Mouse (Mus musculus) heart, embryonic 10.5 days (tissue): ENCODE data around the gene Opn1sw. TPM values are rescaled to one million over a fixed set of nuclear protein-coding genes. Genes with fewer than 3 reads are reported as not detected.
A peak's percentile ranks its signal among the peaks of the same experiment; 100 is the strongest.
"Not testable (repeated sequence)": the region's sequence is repeated elsewhere in the genome, so short reads cannot be mapped to it uniquely, and the experiment has no call there.

ENCODE experiments used
- DNase-seq: peaks from one replicate; pipeline ENCODE4 v3.0.0-alpha.2; 2017; ENCODE audit warnings: low spot score
- H3K27ac ChIP-seq: fragments of 300-500 bp; sonication (generic); 2 replicates; pipeline ENCODE4 v1.5.1; 2016; ENCODE audit warnings: mild to moderate bottlenecking
- H3K27me3 ChIP-seq: fragments of 300-500 bp; sonication (generic); 2 replicates; pipeline ENCODE4 v1.6.1; 2016; ENCODE audit warnings: mild to moderate bottlenecking; ENCODE audit not compliant: poor library complexity, insufficient read depth, severe bottlenecking
- H3K36me3 ChIP-seq: fragments of 300-500 bp; sonication (generic); 2 replicates; pipeline ENCODE4 v1.6.1; 2016; ENCODE audit warnings: mild to moderate bottlenecking, moderate library complexity
- H3K4me1 ChIP-seq: fragments of 300-500 bp; sonication (generic); 2 replicates; pipeline ENCODE4 v1.6.1; 2016; ENCODE audit warnings: mild to moderate bottlenecking
- H3K4me3 ChIP-seq: fragments of 300-500 bp; sonication (generic); 2 replicates; pipeline ENCODE4 v1.5.1; 2016; ENCODE audit warnings: mild to moderate bottlenecking, moderate library complexity
- H3K9me3 ChIP-seq: fragments of 300-500 bp; sonication (generic); 2 replicates; pipeline ENCODE4 v1.6.1; 2016; ENCODE audit warnings: mild to moderate bottlenecking, moderate library complexity
- WGBS: fragments of 180-500 bp; shearing (Covaris S2); methylation state at CpG from one replicate; pipeline ENCODE4 v1.1.7; 2016; 5-methylcytosine and 5-hydroxymethylcytosine counted together
- microRNA-seq: library from miRNA; unstranded; fragments of <30 nt; microRNA quantifications from one replicate; pipeline ENCODE4, GENCODE M21; 2017
- polyA plus RNA-seq: library from polyadenylated mRNA; unstranded; fragments of >200 nt; fragmentation: Nextera tagmentation; extraction: Ambion mirVana; gene quantifications from 2 replicates; pipeline ENCODE4 v1.2.1, GENCODE M21; 2016

Opn1sw gene
- polyA plus RNA-seq, 1 experiment from 2014 or later = 0.11 TPM

GRCm38 (mm10) chr6:29352816-29353215, 35.5 kb downstream of the Opn1sw start:
- Histone ChIP-seq H3K36me3 (peaks cover 16% of the 10 kb centered on the region), H3K4me3 (peak overlapping the region; percentile 31), H3K27ac (peak overlapping the region; percentile 59; the same call in 1 of the 2 replicates), H3K27me3 (no peaks in the 10 kb centered on the region), H3K4me1 (peaks cover 43% of the 10 kb centered on the region), H3K9me3 (no peaks in the 10 kb centered on the region)
- no peak for DNase-seq
- 8% methylated on average over 5 of the region's 5 CpGs for WGBS

DNA sequence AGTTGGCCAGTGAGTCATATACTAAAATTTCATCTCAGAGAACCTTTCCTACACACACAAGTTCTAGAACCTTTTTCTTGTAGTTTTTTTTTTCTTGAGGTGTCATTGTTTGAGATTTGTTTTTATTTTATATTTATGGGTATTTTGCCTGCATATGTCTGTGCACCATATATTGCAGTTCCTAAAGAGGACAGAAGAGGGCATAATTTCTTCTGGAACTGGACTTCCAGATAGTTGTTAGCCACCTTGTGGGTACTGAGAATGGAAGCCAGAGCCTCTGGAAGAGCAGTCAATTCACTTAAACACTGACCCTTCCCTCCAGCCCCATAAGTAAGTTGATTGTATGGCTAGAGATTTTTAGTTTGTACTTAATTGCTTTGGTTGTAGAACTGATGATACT, 36.7 kb downstream of the Opn1sw start:
- no peak for DNase-seq
- H3K4me3 ChIP-seq = no peak overlapping the region
- no peaks in the 10 kb centered on the region for H3K27me3 ChIP-seq
- peaks cover 4% of the 10 kb centered on the region for H3K36me3 ChIP-seq
- no peak overlapping the region for H3K27ac ChIP-seq
- no peaks in the 10 kb centered on the region for H3K9me3 ChIP-seq
- H3K4me1 ChIP-seq = peaks cover 43% of the 10 kb centered on the region

DNA sequence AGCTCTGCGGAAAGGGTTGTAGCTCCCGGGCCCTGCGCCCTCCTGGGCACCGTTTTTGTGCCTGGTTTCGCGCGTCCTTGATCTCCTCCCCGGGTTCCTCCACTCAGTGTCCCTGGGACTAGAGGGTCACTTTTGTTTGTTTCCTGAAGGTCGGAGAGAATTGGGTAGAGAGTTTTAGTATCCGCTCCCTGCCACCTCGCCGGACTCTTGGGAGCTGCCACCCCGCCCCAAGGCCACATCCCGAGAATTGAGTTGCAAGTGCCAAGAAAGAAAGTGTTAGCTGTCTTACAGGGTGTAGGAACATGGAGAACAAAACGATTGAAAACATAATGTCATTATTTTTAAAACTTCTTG, 39.9 kb downstream of the Opn1sw start:
- H3K9me3 ChIP-seq = no peaks in the 10 kb centered on the region
- WGBS = under 1% methylated on average over 15 of the region's 15 CpGs
- no peaks in the 10 kb centered on the region for H3K36me3 ChIP-seq
- DNase-seq = no peak
- H3K4me3 ChIP-seq = peak overlapping the region; percentile 85
- H3K4me1 ChIP-seq = peaks cover 30% of the 10 kb centered on the region
- no peaks in the 10 kb centered on the region for H3K27me3 ChIP-seq
- peak overlapping the region; percentile 94 for H3K27ac ChIP-seq

- H3K27ac ChIP-seq = peak within 1 kb of the TSS; percentile 94
- H3K27me3 ChIP-seq = no peaks in the 10 kb centered on the region
- peaks cover 24% of the 10 kb centered on the region for H3K4me1 ChIP-seq
- under 1% methylated on average over 55 of the region's 55 CpGs for WGBS
- peak; percentile 100 for DNase-seq
- no peaks in the 10 kb centered on the region for H3K36me3 ChIP-seq
- H3K9me3 ChIP-seq = no peaks in the 10 kb centered on the region
- peak within 1 kb of the TSS; percentile 85 for H3K4me3 ChIP-seq
These were observed 40.5 kb downstream of the Opn1sw start, which contains the start of gene Calu for GRCm38 (mm10) chr6:29347665-29348370. Gene Calu (plus strand): TSS chr6:29348069.

- Histone ChIP-seq H3K36me3 (no peaks in the 10 kb centered on the region), H3K9me3 (no peaks in the 10 kb centered on the region), H3K4me1 (peaks cover 18% of the 10 kb centered on the region), H3K27me3 (no peaks in the 10 kb centered on the region), H3K4me3 (peak overlapping the region; percentile 85), H3K27ac (peak overlapping the region; percentile 94)
- DNase-seq = no peak
- WGBS = 37% methylated on average over 7 of the region's 7 CpGs
These were observed 41.1 kb downstream of the Opn1sw start for GRCm38 (mm10) chr6:29347189-29347588.

DNA sequence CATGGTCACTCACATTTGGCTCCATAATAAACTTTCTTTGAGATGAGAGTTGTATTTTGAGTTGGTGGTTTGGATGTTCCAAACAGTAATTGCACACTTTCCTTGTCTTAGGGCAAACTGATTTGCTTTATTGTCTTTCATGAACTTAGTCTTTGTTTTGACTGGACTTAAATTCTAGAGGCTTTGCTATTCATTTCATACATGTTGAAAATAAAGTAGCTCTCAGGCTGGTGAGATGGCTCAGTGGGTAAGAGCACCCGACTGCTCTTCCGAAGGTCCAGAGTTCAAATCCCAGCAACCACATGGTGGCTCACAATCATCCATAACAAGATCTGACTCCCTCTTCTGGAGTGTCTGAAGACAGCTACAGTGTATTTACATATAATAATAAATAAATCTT, 41.8 kb downstream of the Opn1sw start:
- not testable (repeated sequence) for H3K36me3 ChIP-seq, H3K9me3 ChIP-seq, DNase-seq, H3K27me3 ChIP-seq, H3K27ac ChIP-seq, H3K4me3 ChIP-seq
- H3K4me1 ChIP-seq = peaks cover 13% of the 10 kb centered on the region
- 96% methylated on average over 2 of the region's 2 CpGs for WGBS

DNA sequence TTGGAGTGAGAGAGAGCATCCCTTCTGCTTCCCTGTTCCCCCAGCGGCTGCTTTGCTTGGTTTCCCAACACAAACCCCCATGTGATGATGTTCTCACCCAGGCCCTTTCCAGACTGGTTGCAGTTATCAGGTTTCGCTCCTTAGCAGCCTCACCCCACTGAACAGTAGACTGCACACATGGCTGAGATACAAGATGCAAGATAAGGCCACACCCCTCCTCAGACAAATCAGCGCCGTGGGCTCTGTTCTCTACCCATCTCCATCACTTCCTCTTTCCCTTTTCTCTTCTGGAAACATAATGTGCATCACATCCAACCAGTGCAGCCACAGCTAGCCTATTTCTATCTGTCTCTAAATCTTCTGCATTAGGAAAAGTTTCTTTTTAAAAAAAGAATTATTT, 58.8 kb downstream of the Opn1sw start:
- Histone ChIP-seq H3K27ac (no peak overlapping the region), H3K36me3 (no peaks in the 10 kb centered on the region), H3K9me3 (no peaks in the 10 kb centered on the region), H3K27me3 (no peaks in the 10 kb centered on the region), H3K4me3 (no peak overlapping the region), H3K4me1 (peaks cover 6% of the 10 kb centered on the region)
- WGBS = 46% methylated on average over 4 of the region's 4 CpGs
- no peak for DNase-seq

DNA sequence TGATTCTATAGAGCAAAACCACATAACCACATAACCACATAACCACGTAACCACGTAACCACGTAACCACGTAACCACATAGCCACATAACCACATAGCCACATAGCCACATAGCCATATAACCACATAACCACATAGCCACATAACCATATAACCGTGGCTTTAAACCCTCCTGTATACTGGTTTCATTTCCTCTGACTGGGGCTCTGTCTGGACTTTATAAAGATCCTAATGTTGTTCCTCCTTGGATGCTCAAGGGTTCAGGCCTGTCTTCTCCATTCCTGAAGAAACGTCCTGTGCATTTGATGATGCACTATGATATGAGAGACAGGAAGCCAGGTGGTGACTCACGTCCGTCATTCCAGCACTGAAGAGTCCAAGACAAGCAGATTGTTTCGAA, 61.3 kb downstream of the Opn1sw start:
- peaks cover 6% of the 10 kb centered on the region for H3K4me1 ChIP-seq
- 87% methylated on average over 9 of the region's 9 CpGs for WGBS
- H3K27ac ChIP-seq = no peak overlapping the region
- no peaks in the 10 kb centered on the region for H3K36me3 ChIP-seq
- no peak for DNase-seq
- H3K9me3 ChIP-seq = no peaks in the 10 kb centered on the region
- H3K27me3 ChIP-seq = no peaks in the 10 kb centered on the region
- H3K4me3 ChIP-seq = no peak overlapping the region

Small RNA genes within 50 kb of the gene (microRNA-seq; reads per million reads assigned to microRNA genes)
- gene Gm26220 (not detected), gene Gm44354 (not detected)

Other genes starting within 250 kb of the Opn1sw start
- gene Rbm28, start 223.5 kb downstream of the Opn1sw start, polyA plus RNA-seq = 30.0 and 44.4 TPM in 2 replicates
- 3.2 and 4.3 TPM in 2 replicates for gene Prrt4, start 208.9 kb downstream of the Opn1sw start, polyA plus RNA-seq
- gene Impdh1, start 172.1 kb downstream of the Opn1sw start, polyA plus RNA-seq = 50.7 and 54.0 TPM in 2 replicates
- 28.1 and 34.2 TPM in 2 replicates for gene Hilpda, start 116.0 kb downstream of the Opn1sw start, polyA plus RNA-seq
- 0.22 and 0.36 TPM in 2 replicates for gene Fam71f2, start 108.9 kb downstream of the Opn1sw start, polyA plus RNA-seq
- gene Fam71f1, start 69.3 kb downstream of the Opn1sw start, polyA plus RNA-seq = 0.14 TPM in 1 of 2 replicates, not detected in the other
- 372 and 465 TPM in 2 replicates for gene Calu, start 40.4 kb downstream of the Opn1sw start, polyA plus RNA-seq
- 23.4 and 30.3 TPM in 2 replicates for gene Ccdc136, start 7.8 kb upstream of the Opn1sw start, polyA plus RNA-seq
- 40.2 and 83.3 TPM in 2 replicates for gene Flnc, start 44.8 kb upstream of the Opn1sw start, polyA plus RNA-seq
- 214 and 228 TPM in 2 replicates for gene Atp6v1f, start 79.2 kb upstream of the Opn1sw start, polyA plus RNA-seq
- gene Atp6v1fnb, start 83.0 kb upstream of the Opn1sw start, polyA plus RNA-seq = not detected in 2 replicates
- 13.8 and 23.3 TPM in 2 replicates for gene Kcp, start 119.5 kb upstream of the Opn1sw start, polyA plus RNA-seq
- gene Irf5, start 138.2 kb upstream of the Opn1sw start, polyA plus RNA-seq = 22.1 and 24.9 TPM in 2 replicates
- gene Tnpo3, start 221.4 kb upstream of the Opn1sw start, polyA plus RNA-seq = 89.1 and 90.2 TPM in 2 replicates